Mouse (Mus musculus) megakaryocyte, adult 5-6 weeks (primary cell): ENCODE data around the gene Lactbl1. TPM values are rescaled to one million over a fixed set of nuclear protein-coding genes. Genes with fewer than 3 reads are reported as not detected.

Source experiments
- ATAC-seq: 2 replicates; pipeline ENCODE4 v1.8.0; 2016; ENCODE audit warnings: mild to moderate bottlenecking, inconsistent platforms; ENCODE audit not compliant: poor library complexity, severe bottlenecking
- total RNA-seq, 2 experiments: library from RNA; stranded (forward) in 1 of 2; stranded (reverse) in 1 of 2; fragments of 153-499, 151-499 nt in 1 of 2; fragments of 221-1000, 200-1000 nt in 1 of 2; gene quantifications; 2 replicates each; pipeline versions ENCODE4 v1.2.3 to v1.2.4; 2015 to 2017

Gene Lactbl1
- total RNA-seq, 2 experiments from 2014 or later = not detected

GRCm38 (mm10) chr4:136679221-136679620, 56.8 kb downstream of the Lactbl1 start:
- no peak for ATAC-seq

- ATAC-seq = no peak
Measured at GRCm38 (mm10) chr4:136680641-136681040, 58.2 kb downstream of the Lactbl1 start.

- no peak for ATAC-seq
Measured at GRCm38 (mm10) chr4:136684485-136684884, 62.1 kb downstream of the Lactbl1 start.

- ATAC-seq = no peak
Measured at GRCm38 (mm10) chr4:136685431-136685869, 63.0 kb downstream of the Lactbl1 start.

- ATAC-seq = no peak
Measured at GRCm38 (mm10) chr4:136688113-136688512, 65.7 kb downstream of the Lactbl1 start.

Other genes starting within 250 kb of the Lactbl1 start
- gene Htr1d, start 199.1 kb upstream of the Lactbl1 start, total RNA-seq (2015) = not detected in 2 replicates
- gene Htr1d, start 199.1 kb upstream of the Lactbl1 start, total RNA-seq (2017) = not detected in 2 replicates
- gene 6030445D17Rik, start 160.4 kb upstream of the Lactbl1 start, total RNA-seq (2015) = 0.13 TPM in 1 of 2 replicates, not detected in the other
- not detected in 2 replicates for gene 6030445D17Rik, start 160.4 kb upstream of the Lactbl1 start, total RNA-seq (2017)
- 3.4 and 6.7 TPM in 2 replicates for gene Luzp1, start 152.9 kb upstream of the Lactbl1 start, total RNA-seq (2015)
- 3.5 and 4.8 TPM in 2 replicates for gene Luzp1, start 152.9 kb upstream of the Lactbl1 start, total RNA-seq (2017)
- gene Kdm1a, start 19.9 kb upstream of the Lactbl1 start, total RNA-seq (2015) = 24.1 and 25.8 TPM in 2 replicates
- gene Kdm1a, start 19.9 kb upstream of the Lactbl1 start, total RNA-seq (2017) = 36.6 and 48.6 TPM in 2 replicates
- gene Tex46, start 12.2 kb upstream of the Lactbl1 start, total RNA-seq (2015) = not detected in 2 replicates
- gene Tex46, start 12.2 kb upstream of the Lactbl1 start, total RNA-seq (2017) = not detected in 2 replicates
- 1.1 and 1.4 TPM in 2 replicates for gene Ephb2, start 213.4 kb downstream of the Lactbl1 start, total RNA-seq (2015)
- 0.77 and 1.2 TPM in 2 replicates for gene Ephb2, start 213.4 kb downstream of the Lactbl1 start, total RNA-seq (2017)